Mouse (Mus musculus): ENCODE data around the gene Ap2b1. TPM values are rescaled to one million over a fixed set of nuclear protein-coding genes. Genes with fewer than 3 reads are reported as not detected.
"Not testable (repeated sequence)": the region's sequence is repeated elsewhere in the genome, so short reads cannot be mapped to it uniquely, and the experiment has no call there.

The Ap2b1 gene
- total RNA-seq, 2 experiments from 2014 or later = 281 to 296 TPM

GRCm38 (mm10) chr11:83302526-83303251 is 3.9 kb downstream of the Ap2b1 start, which contains the start of gene Pex12:
Gene Pex12, minus strand, starts transcription at chr11:83302586.
- H3K27ac ChIP-seq = peak within 1 kb of the TSS; percentile 98
- TF ChIP-seq CTCF (IDR thresholded peaks at IDR 0.05) = no peak
- intact Hi-C loops (cut with DNase I) = loop anchor here (1.0 kb wide), 1 partner anchor 31 kb away; no protein-coding TSS in a partner anchor
- H3K4me3 ChIP-seq = peak within 1 kb of the TSS; percentile 88
- peak; percentile 94 to 95 for DNase-seq (ENCODE audit: extremely low spot score in 1 of 2, low spot score in 2 of 2)

DNA sequence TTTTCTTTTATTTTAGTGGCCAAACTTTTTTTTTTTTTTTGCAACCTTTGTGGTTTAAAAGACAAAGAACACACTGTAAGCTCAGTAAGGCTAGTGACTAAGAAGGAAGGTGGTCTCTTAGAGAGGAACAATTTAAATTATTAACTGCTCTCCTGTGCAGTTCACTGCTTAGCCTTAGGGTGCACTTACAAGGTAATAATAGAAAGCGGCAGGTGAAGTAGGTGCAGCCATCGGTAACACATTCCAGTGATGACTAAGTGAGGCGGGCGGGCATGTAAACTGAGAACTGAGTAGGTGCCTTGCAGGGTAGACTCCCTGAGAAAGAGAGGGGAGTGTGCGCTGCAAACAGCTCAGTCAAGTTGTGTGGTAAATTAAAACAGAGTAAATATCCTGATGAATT is 4.9 kb downstream of the Ap2b1 start:
- Histone ChIP-seq H3K4me3 (peak overlapping the region; percentile 88), H3K27ac (no peak overlapping the region; the same call in 1 of the 2 replicates)
- intact Hi-C loops (cut with DNase I) = no loop called here
- no peak; the same call in 1 of the 2 replicates for TF ChIP-seq CTCF (IDR thresholded peaks at IDR 0.05)
- DNase-seq (ENCODE audit: extremely low spot score in 1 of 2, low spot score in 2 of 2) = peak in 1 of 2 experiments; percentile 33

DNA sequence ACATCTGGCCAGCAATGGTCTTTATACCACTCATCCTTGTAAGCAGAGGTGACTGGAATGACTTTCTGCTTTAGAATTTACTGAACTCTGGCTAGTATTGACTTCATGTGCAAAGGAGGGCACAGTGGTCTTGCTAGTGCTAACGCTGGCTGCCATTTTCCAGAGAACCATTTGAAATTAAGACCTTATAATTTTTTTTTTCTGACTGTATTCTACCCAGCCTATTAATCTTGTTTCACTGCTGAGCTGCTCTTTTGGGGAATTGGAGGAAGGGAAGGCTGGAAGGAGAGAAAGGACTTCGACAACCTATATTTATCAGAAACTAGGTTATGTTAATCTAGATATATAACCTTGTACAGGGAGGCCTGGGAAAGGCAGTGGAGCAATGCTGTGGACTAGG is 5.7 kb downstream of the Ap2b1 start:
- DNase-seq (ENCODE audit: extremely low spot score in 1 of 2, low spot score in 2 of 2) = no peak
- Histone ChIP-seq H3K27ac (no peak overlapping the region), H3K4me3 (peak overlapping the region; percentile 88)
- intact Hi-C loops (cut with DNase I) = no loop called here
- TF ChIP-seq CTCF (IDR thresholded peaks at IDR 0.05) = no peak

DNA sequence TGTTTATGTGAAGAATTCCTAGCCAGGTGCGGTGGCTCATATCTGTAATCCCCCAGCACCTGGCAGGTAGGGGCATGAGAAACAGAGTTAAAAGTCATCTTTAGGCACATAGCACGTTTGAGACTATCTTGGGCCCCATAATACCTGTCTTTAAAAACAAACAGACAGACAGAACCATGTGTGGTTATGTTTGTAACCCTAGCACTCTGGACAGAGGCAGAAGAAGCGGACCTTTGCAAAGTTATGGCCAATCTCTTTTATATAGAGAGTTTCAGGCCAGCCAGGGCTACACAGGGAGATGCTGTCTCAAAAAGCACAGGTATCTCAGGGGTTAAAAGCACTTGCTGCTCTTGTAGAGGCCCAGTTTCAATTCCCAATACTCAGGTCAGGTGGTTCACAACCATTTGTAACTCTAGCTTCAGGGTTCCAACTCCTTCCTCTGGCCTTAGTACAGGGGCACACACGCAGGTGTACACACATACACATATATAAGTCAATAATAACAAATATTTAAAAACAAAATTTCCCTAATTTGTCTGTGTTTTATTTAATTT is 8.0 kb downstream of the Ap2b1 start:
- intact Hi-C loops (cut with DNase I) = no loop called here
- H3K27ac ChIP-seq = no peak overlapping the region
- DNase-seq (ENCODE audit: extremely low spot score in 1 of 2, low spot score in 2 of 2) = no peak
- no peak for TF ChIP-seq CTCF (IDR thresholded peaks at IDR 0.05)
- no peak overlapping the region for H3K4me3 ChIP-seq

GRCm38 (mm10) chr11:83312471-83312870 is 13.6 kb downstream of the Ap2b1 start:
- no peak overlapping the region for H3K4me3 ChIP-seq
- intact Hi-C loops (cut with DNase I) = no loop called here
- DNase-seq (ENCODE audit: extremely low spot score in 1 of 2, low spot score in 2 of 2) = peak; percentile 29 to 50
- H3K27ac ChIP-seq = peak overlapping the region; percentile 80
- no peak for TF ChIP-seq CTCF (IDR thresholded peaks at IDR 0.05)

DNA sequence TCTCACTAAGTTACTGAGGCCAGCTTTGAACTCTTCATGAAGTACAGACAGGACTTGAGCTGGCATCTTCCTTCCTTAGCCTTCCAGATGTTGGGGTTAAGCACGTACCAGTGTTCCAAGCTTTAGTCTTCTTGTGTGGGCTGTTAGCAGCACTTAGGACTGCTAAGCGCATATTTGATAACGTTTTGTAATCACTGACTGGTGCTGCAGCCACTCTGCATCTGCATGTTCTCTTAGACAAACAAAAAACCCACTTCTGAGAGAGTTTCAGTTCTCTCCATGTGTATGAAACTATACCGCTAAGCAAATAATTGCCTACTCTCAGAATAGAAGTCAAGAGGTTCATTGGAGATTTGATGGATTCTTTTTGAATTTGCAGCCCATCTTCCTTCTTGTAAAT is 20.2 kb downstream of the Ap2b1 start:
- Histone ChIP-seq H3K4me3 (no peak overlapping the region), H3K27ac (no peak overlapping the region)
- TF ChIP-seq CTCF (IDR thresholded peaks at IDR 0.05) = no peak
- DNase-seq (ENCODE audit: extremely low spot score in 1 of 2, low spot score in 2 of 2) = no peak
- intact Hi-C loops (cut with DNase I) = no loop called here

DNA sequence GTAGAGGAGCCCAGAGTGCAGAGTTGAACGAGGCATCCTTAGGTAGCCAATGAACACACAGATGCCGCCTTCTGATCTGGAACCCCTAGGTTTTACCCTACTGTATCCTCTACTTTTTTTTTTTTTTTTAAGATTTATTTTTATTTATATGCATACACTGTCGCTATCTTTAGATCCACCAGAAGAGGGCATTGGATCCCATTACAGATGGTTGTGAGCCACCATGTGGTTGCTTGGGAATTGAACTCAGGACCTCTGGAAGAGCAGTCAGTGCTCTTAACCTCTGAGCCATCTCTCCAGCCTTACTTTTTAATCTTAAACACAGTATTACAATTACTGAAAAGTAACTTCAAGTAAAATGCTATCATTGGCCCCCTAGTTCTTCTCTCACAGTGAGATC is 27.9 kb downstream of the Ap2b1 start:
- not testable (repeated sequence) for H3K4me3 ChIP-seq; DNase-seq (ENCODE audit: extremely low spot score in 1 of 2, low spot score in 2 of 2); H3K27ac ChIP-seq
- TF ChIP-seq CTCF (IDR thresholded peaks at IDR 0.05) = peak; percentile 17
- intact Hi-C loops (cut with DNase I) = loop anchor here (2.0 kb wide), 1 partner anchor 98 kb away; no protein-coding TSS in a partner anchor

DNA sequence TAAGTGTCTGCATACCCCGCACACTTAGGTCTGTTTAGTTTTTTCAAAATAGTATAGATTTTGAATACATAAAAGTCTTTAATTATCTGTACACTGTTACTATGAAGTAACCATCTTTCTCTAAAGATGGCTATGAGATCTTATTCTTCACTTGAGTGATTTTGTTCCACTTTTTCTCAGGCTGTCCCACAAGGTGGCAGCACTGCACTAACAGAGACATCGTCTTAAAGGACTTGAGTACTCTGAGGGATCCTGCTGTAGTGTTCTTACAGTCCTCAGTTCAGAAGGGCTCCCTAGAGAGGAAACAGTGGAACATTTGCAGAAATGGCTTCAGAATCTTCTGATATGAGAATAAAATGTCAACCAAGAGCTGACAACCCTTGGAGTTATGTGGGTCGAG is 28.6 kb downstream of the Ap2b1 start:
- peak; percentile 41 to 50 for DNase-seq (ENCODE audit: extremely low spot score in 1 of 2, low spot score in 2 of 2)
- Histone ChIP-seq H3K27ac (no peak overlapping the region), H3K4me3 (no peak overlapping the region)
- intact Hi-C loops (cut with DNase I) = loop anchor here (2.0 kb wide), 1 partner anchor 97 kb away; no protein-coding TSS in a partner anchor
- TF ChIP-seq CTCF (IDR thresholded peaks at IDR 0.05) = peak; percentile 75

DNA sequence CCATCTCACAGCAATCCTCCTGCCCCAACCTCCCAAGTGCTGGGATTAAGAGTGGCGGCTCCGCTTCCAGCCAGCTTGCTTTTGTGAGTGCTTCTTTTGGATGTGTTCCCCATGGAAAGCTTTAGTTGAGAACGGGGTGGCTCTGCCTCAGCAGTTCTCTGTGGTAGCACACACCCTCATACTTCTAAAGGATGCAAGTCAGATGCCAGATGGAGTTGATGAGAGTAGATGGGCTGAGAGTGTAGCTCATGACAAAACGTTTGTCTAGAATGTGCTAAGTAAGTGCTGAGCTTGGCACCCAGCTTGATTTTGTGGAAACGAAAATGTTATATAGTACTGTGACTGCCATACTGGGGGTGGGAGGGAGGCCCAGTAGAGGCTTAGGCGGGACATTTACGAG is 37.0 kb downstream of the Ap2b1 start:
- DNase-seq (ENCODE audit: extremely low spot score in 1 of 2, low spot score in 2 of 2) = no peak
- no peak overlapping the region for H3K27ac ChIP-seq
- TF ChIP-seq CTCF (IDR thresholded peaks at IDR 0.05) = no peak
- intact Hi-C loops (cut with DNase I) = no loop called here
- H3K4me3 ChIP-seq = no peak overlapping the region

GRCm38 (mm10) chr11:83339705-83340104 is 40.9 kb downstream of the Ap2b1 start:
- TF ChIP-seq CTCF (IDR thresholded peaks at IDR 0.05) = no peak
- intact Hi-C loops (cut with DNase I) = no loop called here
- no peak overlapping the region for H3K27ac ChIP-seq
- no peak for DNase-seq (ENCODE audit: extremely low spot score in 1 of 2, low spot score in 2 of 2)
- H3K4me3 ChIP-seq = no peak overlapping the region

GRCm38 (mm10) chr11:83341716-83342245 is 43.0 kb downstream of the Ap2b1 start:
- intact Hi-C loops (cut with DNase I) = no loop called here
- Histone ChIP-seq H3K27ac (no peak overlapping the region), H3K4me3 (no peak overlapping the region)
- TF ChIP-seq CTCF (IDR thresholded peaks at IDR 0.05) = no peak
- DNase-seq (ENCODE audit: extremely low spot score in 1 of 2, low spot score in 2 of 2) = no peak

DNA sequence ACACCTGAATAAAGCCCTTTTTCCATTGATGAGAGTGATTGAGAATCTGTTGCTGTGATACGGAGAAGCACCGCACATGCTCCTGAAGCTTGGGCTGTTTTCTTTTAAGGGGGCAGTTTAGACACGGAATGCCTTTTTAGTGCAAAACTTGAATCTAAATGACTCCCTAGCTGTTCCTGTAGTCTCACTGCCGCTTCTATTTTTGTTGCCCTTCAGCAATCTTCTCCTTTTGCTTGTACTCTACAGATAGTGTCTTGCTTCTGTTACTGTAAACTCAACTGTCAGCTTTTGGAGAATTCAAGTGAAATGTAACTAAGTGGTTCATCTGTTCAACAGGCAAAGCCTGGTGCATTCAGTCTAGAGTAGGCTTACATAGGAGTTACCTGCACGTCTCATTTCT is 56.6 kb downstream of the Ap2b1 start:
- intact Hi-C loops (cut with DNase I) = no loop called here
- TF ChIP-seq CTCF (IDR thresholded peaks at IDR 0.05) = no peak
- H3K27ac ChIP-seq = no peak overlapping the region
- no peak for DNase-seq (ENCODE audit: extremely low spot score in 1 of 2, low spot score in 2 of 2)
- no peak overlapping the region for H3K4me3 ChIP-seq
